Mouse (Mus musculus): Measurements from ENCODE around the gene Gm20878.
"Not testable (repeated sequence)": the region's sequence is repeated elsewhere in the genome, so short reads cannot be mapped to it uniquely, and the experiment has no call there.

The Gm20878 gene

GRCm38 (mm10) chr4:41941272-41941671 is at the start of gene Gm20878:
TSS of gene Gm20878 (plus strand) at chr4:41941572.
- not testable (repeated sequence) for H3K4me3 ChIP-seq (replicated peaks; ENCODE audit: low read length); H3K9me3 ChIP-seq (ENCODE audit: low read length); H3K36me3 ChIP-seq (ENCODE audit: insufficient read depth, low read length); H3K27me3 ChIP-seq (ENCODE audit: insufficient read depth, low read length); H3K4me1 ChIP-seq (replicated peaks; ENCODE audit: low read depth, low read length)

- H3K27me3 ChIP-seq (ENCODE audit: insufficient read depth, low read length); H3K36me3 ChIP-seq (ENCODE audit: insufficient read depth, low read length); H3K9me3 ChIP-seq (ENCODE audit: low read length); H3K4me1 ChIP-seq (replicated peaks; ENCODE audit: low read depth, low read length); H3K4me3 ChIP-seq (replicated peaks; ENCODE audit: low read length): not testable (repeated sequence)
Measured at GRCm38 (mm10) chr4:41903310-41903709, 38.1 kb upstream of the Gm20878 start, which contains the start of gene Gm21541. TSS of gene Gm21541 (plus strand) at chr4:41903610.

- H3K36me3 ChIP-seq (ENCODE audit: insufficient read depth, low read length); H3K4me1 ChIP-seq (replicated peaks; ENCODE audit: low read depth, low read length); H3K9me3 ChIP-seq (ENCODE audit: low read length): not testable (repeated sequence)
Measured at GRCm38 (mm10) chr4:41965758-41966157, 24.4 kb downstream of the Gm20878 start, which contains the start of gene Fam205a4. TSS of gene Fam205a4 (plus strand) at chr4:41966058.

More at GRCm38 (mm10) chr4:41965758-41966157, 24.4 kb downstream of the Gm20878 start, which contains the start of gene Fam205a4:
- H3K4me3 ChIP-seq (replicated peaks; ENCODE audit: low read length); H3K27me3 ChIP-seq (ENCODE audit: insufficient read depth, low read length): not testable (repeated sequence)
